Mouse (Mus musculus) brain, embryonic 14.5 days (tissue): ENCODE results near the gene Pou3f1.

ENCODE experiments used
- CTCF ChIP-seq: fragments of 200-500 bp; IDR thresholded peaks from 2 replicates; pipeline ENCODE4 v1.5.1; 2012; ENCODE audit warnings: inconsistent platforms, mild to moderate bottlenecking, moderate library complexity, borderline replicate concordance; ENCODE audit not compliant: insufficient read depth, insufficient read length; ENCODE audit errors: extremely low read depth
- POLR2A ChIP-seq: fragments of 200-500 bp; IDR thresholded peaks from 2 replicates; pipeline ENCODE4 v1.6.1; 2012; ENCODE audit warnings: mild to moderate bottlenecking, inconsistent platforms, borderline replicate concordance; ENCODE audit not compliant: poor library complexity, insufficient read depth, insufficient read length, severe bottlenecking; ENCODE audit errors: extremely low read depth

GRCm38 (mm10) chr4:124682270-124682669 is 25.7 kb downstream of the Pou3f1 start:
- peak; percentile 32; the same call in 1 of the 2 replicates for TF ChIP-seq CTCF
- no peak for TF ChIP-seq POLR2A
